In genomic region chr5:147189156-147189555, GRCm38 (mm10) we compare ENCODE assay signal across 8 mouse cellular contexts. TPM values are rescaled to one million over a fixed set of nuclear protein-coding genes. Genes with fewer than 3 reads are reported as not detected.
DNase-seq lines count a peak whose midpoint lies in the region; ATAC-seq and TF ChIP-seq lines count a peak whose summit lies in the region.

No protein-coding gene starts in this region.

- 6% methylated on average over 26 of the region's 28 CpGs for WGBS in lung, postnatal 0 days
- WGBS in liver, embryonic 15.5 days (ENCODE audit: insufficient replicate concordance): 2% methylated on average over 28 of the region's 28 CpGs

- TF ChIP-seq CTCF in lung, postnatal 0 days (IDR thresholded peaks at IDR 0.05): no peak

- peaks cover 78% of the 10 kb centered on the region for H3K27me3 ChIP-seq in lung, postnatal 0 days (replicated peaks; ENCODE audit: insufficient read depth, low read length)
- peaks cover 98% of the 10 kb centered on the region for H3K27me3 ChIP-seq in liver, embryonic 15.5 days

- no peak overlapping the region for H3K9ac ChIP-seq in lung, postnatal 0 days (replicated peaks; ENCODE audit: low read depth)
- H3K9ac ChIP-seq in liver, embryonic 15.5 days: no peak overlapping the region

- H3K4me3 ChIP-seq in lung, postnatal 0 days (ENCODE audit: low read depth, low read length): peak overlapping the region; percentile 8; the same call in 1 of the 2 replicates
- no peak overlapping the region for H3K4me3 ChIP-seq in liver, embryonic 15.5 days (replicated peaks)

- peak overlapping the region; percentile 22; the same call in 1 of the 2 replicates for H3K4me2 ChIP-seq in lung, postnatal 0 days (replicated peaks; ENCODE audit: low read depth, low read length)
- peak overlapping the region; percentile 44; the same call in 1 of the 2 replicates for H3K4me2 ChIP-seq in liver, embryonic 15.5 days

- H3K9me3 ChIP-seq in lung, postnatal 0 days (ENCODE audit: low read length): no peaks in the 10 kb centered on the region
- no peaks in the 10 kb centered on the region for H3K9me3 ChIP-seq in liver, embryonic 15.5 days (replicated peaks)

- no peaks in the 10 kb centered on the region for H3K36me3 ChIP-seq in lung, postnatal 0 days (ENCODE audit: insufficient read depth, low read length)
- no peaks in the 10 kb centered on the region for H3K36me3 ChIP-seq in liver, embryonic 15.5 days (replicated peaks)

- peak; percentile 11 for DNase-seq in cerebellum, adult 8-10 months
- DNase-seq in cerebellum, postnatal 4 days (ENCODE audit: low spot score in 2 of 2): no peak
- DNase-seq in lung, postnatal 0 days (ENCODE audit: low spot score): no peak
- DNase-seq in lung, postnatal 36 days: no peak
- no peak for DNase-seq in testis, postnatal 14 days (ENCODE audit: low spot score)
- DNase-seq in ovary, postnatal 10 days (ENCODE audit: low spot score): no peak

- peaks cover 15% of the 10 kb centered on the region; the same call in 1 of the 2 replicates for H3K4me1 ChIP-seq in lung, postnatal 0 days (ENCODE audit: insufficient read depth, low read depth, low read length)
- peaks cover 23% of the 10 kb centered on the region for H3K4me1 ChIP-seq in liver, embryonic 15.5 days (replicated peaks)

- no peak overlapping the region for H3K27ac ChIP-seq in lung, postnatal 0 days (ENCODE audit: low read length)
- H3K27ac ChIP-seq in liver, embryonic 15.5 days (replicated peaks): no peak overlapping the region

- TF ChIP-seq EP300 in lung, postnatal 0 days (IDR thresholded peaks at IDR 0.05): no peak

- peak; percentile 2; the same call in 1 of the 2 replicates for ATAC-seq in lung, postnatal 0 days
- ATAC-seq in liver, embryonic 15.5 days (ENCODE audit: insufficient read depth): no peak
- no peak for ATAC-seq in erythroblast, adult 5-6 weeks (replicated peaks; ENCODE audit: low FRiP score, poor library complexity, severe bottlenecking)

RNA-seq across cellular contexts. Expression of gene Gsx1, which starts 0.7 kb away (rescaled TPM):
- polyA plus RNA-seq in lung, postnatal 0 days (2015; fragmentation: Nextera tagmentation; extraction: Ambion mirVana): not detected in 2 replicates
- not detected in 2 replicates for polyA plus RNA-seq in liver, embryonic 15.5 days (2015; fragmentation: Nextera tagmentation; extraction: Ambion mirVana)
- not detected in 2 replicates for total RNA-seq in erythroblast, adult 5-6 weeks (2015; ENCODE audit: low replicate concordance)
- total RNA-seq in erythroblast, adult 5-6 weeks (2017; ENCODE audit: low replicate concordance): not detected in 2 replicates
